Mouse (Mus musculus) midbrain, postnatal 0 days (tissue): Measurements from ENCODE around the gene Plekhm1. TPM values are rescaled to one million over a fixed set of nuclear protein-coding genes. Genes with fewer than 3 reads are reported as not detected.
"Not testable (repeated sequence)": the region's sequence is repeated elsewhere in the genome, so short reads cannot be mapped to it uniquely, and the experiment has no call there.

Experiments
- ATAC-seq: fragments of 200-750 bp; cut with Nextera tagmentation; 2 replicates; pipeline ENCODE4 v1.8.0; 2017; ENCODE audit warnings: moderate number of reproducible peaks, mild to moderate bottlenecking, moderate TSS enrichment, moderate library complexity; ENCODE audit not compliant: low FRiP score
- DNase-seq: peaks from one replicate; pipeline ENCODE4 v3.0.0-alpha.2; 2015; ENCODE audit warnings: low spot score
- H3K27ac ChIP-seq: fragments of 300-500 bp; sonication (generic); 2 replicates; pipeline ENCODE4 v1.5.1; 2014; ENCODE audit warnings: low read depth, mild to moderate bottlenecking, low read length, mixed read lengths
- H3K27me3 ChIP-seq: fragments of 300-500 bp; sonication (generic); 2 replicates; pipeline ENCODE4 v1.6.1; 2014; ENCODE audit warnings: low read length, control low read depth, mixed read lengths; ENCODE audit not compliant: insufficient read depth
- H3K36me3 ChIP-seq: fragments of 300-500 bp; sonication (generic); 2 replicates; pipeline ENCODE4 v1.6.1; 2014; ENCODE audit warnings: low read length, control low read depth, mixed read lengths; ENCODE audit not compliant: insufficient read depth
- H3K4me1 ChIP-seq: fragments of 300-500 bp; sonication (generic); 2 replicates; pipeline ENCODE4 v1.6.1; 2014; ENCODE audit warnings: mild to moderate bottlenecking, control low read depth, antibody characterized with exemption, low read length, mixed read lengths; ENCODE audit not compliant: insufficient read depth
- H3K4me2 ChIP-seq: fragments of 300-500 bp; sonication (generic); 2 replicates; pipeline ENCODE4 v1.6.1; 2014; ENCODE audit warnings: low read depth, mild to moderate bottlenecking, low read length, mixed read lengths; ENCODE audit not compliant: poor library complexity, severe bottlenecking
- H3K4me3 ChIP-seq: fragments of 300-500 bp; sonication (generic); 2 replicates; pipeline ENCODE4 v1.5.1; 2014; ENCODE audit warnings: low read depth, mild to moderate bottlenecking, low read length, moderate library complexity
- H3K9ac ChIP-seq: fragments of 300-500 bp; sonication (generic); replicated peaks from 2 replicates; pipeline ENCODE4 v1.6.1; 2014; ENCODE audit warnings: mild to moderate bottlenecking, low read length, moderate library complexity, mixed read lengths; ENCODE audit not compliant: poor library complexity, severe bottlenecking
- H3K9me3 ChIP-seq: fragments of 300-500 bp; sonication (generic); 2 replicates; pipeline ENCODE4 v1.6.1; 2016; ENCODE audit warnings: low read length, control low read depth
- CTCF ChIP-seq: IDR thresholded peaks from 2 replicates; pipeline ENCODE4 v1.5.1; 2016; ENCODE audit warnings: antibody characterized with exemption, mild to moderate bottlenecking
- WGBS: fragments of 180-500 bp; shearing (Covaris S2); extraction: QIAGEN DNeasy Blood & Tissue Kit; methylation state at CpG from one replicate; pipeline ENCODE4 v1.1.7; 2014; 5-methylcytosine and 5-hydroxymethylcytosine counted together
- polyA plus RNA-seq: library from polyadenylated mRNA; unstranded; fragments of >200 nt; fragmentation: Nextera tagmentation; extraction: Ambion mirVana; gene quantifications from 2 replicates; pipeline ENCODE4 v1.2.1, GENCODE M21; 2015
- total RNA-seq: library from RNA; depleted of rRNA; stranded (reverse); fragments of >200 nt; gene quantifications from 2 replicates; pipeline ENCODE4 v1.2.3, GENCODE M21; 2014

Gene Plekhm1
- total and polyA plus RNA-seq, 2 experiments from 2014 or later, result 6.0 to 7.8 TPM

DNA sequence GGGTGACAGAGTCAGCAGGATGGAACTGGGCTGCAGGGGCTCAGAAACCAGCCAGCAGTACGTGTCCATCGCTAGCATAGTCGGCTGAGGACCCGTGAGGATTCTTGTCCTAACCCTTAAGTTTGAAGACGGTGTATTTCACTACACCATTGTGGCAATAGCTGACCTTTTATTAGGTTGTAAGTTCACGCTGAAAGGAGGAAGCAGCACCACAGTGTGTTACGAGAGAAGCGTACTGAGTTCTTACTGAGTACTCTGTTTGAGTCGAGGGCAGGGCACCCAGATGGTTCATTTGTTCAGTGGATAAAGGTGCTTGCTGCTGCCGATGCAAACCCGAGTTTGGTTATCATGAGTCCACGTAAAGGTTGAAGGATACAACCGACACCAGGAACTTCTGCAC, 7.2 kb upstream of the Plekhm1 start:
- Histone ChIP-seq H3K9ac (no peak overlapping the region), H3K27ac (no peak overlapping the region), H3K4me1 (no peaks in the 10 kb centered on the region), H3K27me3 (no peaks in the 10 kb centered on the region), H3K4me2 (no peak overlapping the region), H3K9me3 (no peaks in the 10 kb centered on the region), H3K36me3 (no peaks in the 10 kb centered on the region), H3K4me3 (no peak overlapping the region)
- ATAC-seq (no peak), DNase-seq (no peak)
- TF ChIP-seq CTCF, result no peak
- 92% methylated on average over 13 of the region's 13 CpGs for WGBS

GRCm38 (mm10) chr11:103419226-103419625, 6.7 kb upstream of the Plekhm1 start:
- no peaks in the 10 kb centered on the region for H3K36me3 ChIP-seq
- no peak overlapping the region for H3K4me2 ChIP-seq
- H3K4me3 ChIP-seq, result no peak overlapping the region
- ATAC-seq, result no peak
- H3K27me3 ChIP-seq, result no peaks in the 10 kb centered on the region
- 74% methylated on average over 5 of the region's 5 CpGs for WGBS
- no peak overlapping the region for H3K27ac ChIP-seq
- no peak for DNase-seq
- no peak overlapping the region for H3K9ac ChIP-seq
- H3K4me1 ChIP-seq, result no peaks in the 10 kb centered on the region
- TF ChIP-seq CTCF, result no peak
- no peaks in the 10 kb centered on the region for H3K9me3 ChIP-seq

- Histone ChIP-seq H3K27me3 (no peaks in the 10 kb centered on the region), H3K27ac (no peak overlapping the region), H3K4me2 (peak overlapping the region; percentile 84; the same call in 1 of the 2 replicates), H3K9ac (no peak overlapping the region), H3K36me3 (no peaks in the 10 kb centered on the region), H3K4me3 (no peak overlapping the region), H3K9me3 (no peaks in the 10 kb centered on the region), H3K4me1 (no peaks in the 10 kb centered on the region)
- ATAC-seq, result no peak
- no peak for TF ChIP-seq CTCF
- whole genome bisulfite sequencing, result 94% methylated on average over 1 of the region's 1 CpGs
- no peak for DNase-seq
Measured at GRCm38 (mm10) chr11:103413516-103413915, 1.0 kb upstream of the Plekhm1 start.

- peak overlapping the region; percentile 84 for H3K4me2 ChIP-seq
- 1% methylated on average over 14 of the region's 14 CpGs for WGBS
- ATAC-seq (peak; percentile 48), DNase-seq (peak; percentile 3)
- no peaks in the 10 kb centered on the region for H3K9me3 ChIP-seq
- H3K27me3 ChIP-seq, result no peaks in the 10 kb centered on the region
- H3K27ac ChIP-seq, result peak overlapping the region; percentile 55; the same call in 1 of the 2 replicates
- H3K4me3 ChIP-seq, result peak overlapping the region; percentile 73
- 0 out of 2 replicates have a peak overlapping the region, but pooled peaks have one; percentile 24 for H3K9ac ChIP-seq
- no peaks in the 10 kb centered on the region for H3K4me1 ChIP-seq
- TF ChIP-seq CTCF, result no peak
- no peaks in the 10 kb centered on the region for H3K36me3 ChIP-seq
Measured at GRCm38 (mm10) chr11:103412950-103413423, 500 bp upstream of the Plekhm1 start.

- ATAC-seq, result no peak
- no peak overlapping the region for H3K9ac ChIP-seq
Measured at GRCm38 (mm10) chr11:103411301-103411700, 1.2 kb downstream of the Plekhm1 start.

DNA sequence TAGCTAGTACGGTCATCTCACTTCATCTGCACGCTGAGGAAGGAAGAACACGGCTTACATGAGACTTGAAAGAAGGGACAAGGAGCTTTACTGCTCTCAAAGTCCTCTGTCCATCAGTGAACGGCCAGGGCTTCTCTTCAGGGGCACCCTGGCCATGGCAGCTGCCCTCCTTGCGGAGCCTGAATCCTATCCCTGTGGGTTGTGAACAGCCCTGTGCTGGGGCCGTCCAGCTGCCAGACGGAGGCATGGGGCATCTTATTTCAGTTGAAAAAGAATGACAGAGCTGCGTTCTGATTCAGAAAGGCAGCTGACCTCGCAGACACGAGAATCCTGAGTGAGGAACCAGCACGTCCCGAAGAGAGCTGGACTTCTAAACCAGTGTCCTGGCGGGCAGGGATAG, 3.6 kb downstream of the Plekhm1 start:
- no peaks in the 10 kb centered on the region for H3K9me3 ChIP-seq
- no peak for DNase-seq
- H3K4me2 ChIP-seq, result no peak overlapping the region
- H3K4me3 ChIP-seq, result no peak overlapping the region
- H3K27me3 ChIP-seq, result no peaks in the 10 kb centered on the region
- H3K4me1 ChIP-seq, result no peaks in the 10 kb centered on the region
- no peak overlapping the region for H3K9ac ChIP-seq
- WGBS, result 92% methylated on average over 13 of the region's 13 CpGs
- H3K36me3 ChIP-seq, result no peaks in the 10 kb centered on the region
- no peak for TF ChIP-seq CTCF
- no peak for ATAC-seq
- no peak overlapping the region for H3K27ac ChIP-seq

More at GRCm38 (mm10) chr11:103411301-103411700, 1.2 kb downstream of the Plekhm1 start:
- Histone ChIP-seq H3K27me3 (no peaks in the 10 kb centered on the region), H3K9me3 (no peaks in the 10 kb centered on the region), H3K27ac (no peak overlapping the region), H3K36me3 (no peaks in the 10 kb centered on the region), H3K4me1 (no peaks in the 10 kb centered on the region), H3K4me2 (peak overlapping the region; percentile 84), H3K4me3 (peak overlapping the region; percentile 73; the same call in 1 of the 2 replicates)
- TF ChIP-seq CTCF, result 0 out of 2 replicates have a peak, but pooled peaks have one; percentile 2
- 92% methylated on average over 1 of the region's 1 CpGs for WGBS
- DNase-seq, result no peak

DNA sequence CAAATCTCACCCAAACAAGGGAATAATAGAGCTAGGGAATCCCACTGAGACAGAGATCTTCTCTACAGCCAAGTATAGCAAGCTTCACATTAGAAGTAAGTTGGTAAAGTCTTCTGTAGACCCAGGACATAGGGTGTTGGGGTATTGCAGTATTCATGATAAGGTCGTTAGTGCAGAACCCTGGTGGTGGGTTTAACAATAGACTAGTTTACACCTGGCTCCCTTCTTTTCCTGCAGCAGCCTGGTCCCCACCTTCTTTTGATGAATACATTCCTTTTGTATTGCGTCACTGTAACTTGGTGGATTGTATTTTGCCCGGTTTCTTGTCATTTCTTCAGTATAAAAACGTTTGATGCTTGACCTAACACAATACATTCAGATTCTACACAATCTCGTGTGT, 5.4 kb downstream of the Plekhm1 start:
- H3K27me3 ChIP-seq, H3K27ac ChIP-seq, H3K9ac ChIP-seq, H3K9me3 ChIP-seq, H3K36me3 ChIP-seq, ATAC-seq, DNase-seq, H3K4me3 ChIP-seq, H3K4me2 ChIP-seq, H3K4me1 ChIP-seq: not testable (repeated sequence)
- WGBS, result 60% methylated on average over 5 of the region's 5 CpGs
